Mouse (Mus musculus) intestine, postnatal 0 days (tissue): Measurements from ENCODE around the gene Mast4. TPM values are rescaled to one million over a fixed set of nuclear protein-coding genes. Genes with fewer than 3 reads are reported as not detected.

Experiments
- ATAC-seq: fragments of 200-750 bp; cut with Nextera tagmentation; 2 replicates; pipeline ENCODE4 v1.8.0; 2017; ENCODE audit warnings: mild to moderate bottlenecking, moderate TSS enrichment, moderate library complexity
- H3K27ac ChIP-seq: fragments of 300-500 bp; sonication (generic); 2 replicates; pipeline ENCODE4 v1.5.1; 2014; ENCODE audit warnings: mild to moderate bottlenecking, low read depth, low read length, moderate library complexity
- H3K27me3 ChIP-seq: fragments of 300-500 bp; sonication (generic); replicated peaks from 2 replicates; pipeline ENCODE4 v1.6.1; 2014; ENCODE audit warnings: low read length, mixed read lengths; ENCODE audit not compliant: control insufficient read depth, insufficient read depth
- H3K36me3 ChIP-seq: fragments of 300-500 bp; sonication (generic); 2 replicates; pipeline ENCODE4 v1.6.1; 2014; ENCODE audit warnings: mild to moderate bottlenecking, moderate library complexity; ENCODE audit not compliant: control insufficient read depth, insufficient read depth
- H3K4me1 ChIP-seq: fragments of 300-500 bp; sonication (generic); replicated peaks from 2 replicates; pipeline ENCODE4 v1.6.1; 2014; ENCODE audit warnings: antibody characterized with exemption, low read length, mixed read lengths; ENCODE audit not compliant: control insufficient read depth, insufficient read depth
- H3K4me2 ChIP-seq: fragments of 300-500 bp; sonication (generic); replicated peaks from 2 replicates; pipeline ENCODE4 v1.6.1; 2014; ENCODE audit warnings: low read depth, mild to moderate bottlenecking, moderate library complexity
- H3K4me3 ChIP-seq: fragments of 300-500 bp; sonication (generic); 2 replicates; pipeline ENCODE4 v1.5.1; 2014; ENCODE audit warnings: low read depth, low read length
- H3K9ac ChIP-seq: fragments of 300-500 bp; sonication (generic); 2 replicates; pipeline ENCODE4 v1.6.1; 2014; ENCODE audit warnings: mild to moderate bottlenecking, low read depth, low read length
- H3K9me3 ChIP-seq: fragments of 300-500 bp; sonication (generic); 2 replicates; pipeline ENCODE4 v1.6.1; 2016; ENCODE audit warnings: mixed run types; ENCODE audit not compliant: control insufficient read depth
- CTCF ChIP-seq: sonication (generic); IDR thresholded peaks from 2 replicates; pipeline ENCODE4 v1.5.1; 2016; ENCODE audit warnings: low read depth, mild to moderate bottlenecking, control low read depth, antibody characterized with exemption, moderate library complexity
- WGBS: fragments of 180-500 bp; shearing (Covaris S2); extraction: QIAGEN DNeasy Blood & Tissue Kit; methylation state at CpG from one replicate; pipeline ENCODE4 v1.1.7; 2014; 5-methylcytosine and 5-hydroxymethylcytosine counted together
- polyA plus RNA-seq: library from polyadenylated mRNA; unstranded; fragments of >200 nt; fragmentation: Nextera tagmentation; extraction: Ambion mirVana; gene quantifications from 2 replicates; pipeline ENCODE4 v1.2.1, GENCODE M21; 2015

Mast4 gene
- polyA plus RNA-seq, 1 experiment from 2014 or later: 6.1 TPM

DNA sequence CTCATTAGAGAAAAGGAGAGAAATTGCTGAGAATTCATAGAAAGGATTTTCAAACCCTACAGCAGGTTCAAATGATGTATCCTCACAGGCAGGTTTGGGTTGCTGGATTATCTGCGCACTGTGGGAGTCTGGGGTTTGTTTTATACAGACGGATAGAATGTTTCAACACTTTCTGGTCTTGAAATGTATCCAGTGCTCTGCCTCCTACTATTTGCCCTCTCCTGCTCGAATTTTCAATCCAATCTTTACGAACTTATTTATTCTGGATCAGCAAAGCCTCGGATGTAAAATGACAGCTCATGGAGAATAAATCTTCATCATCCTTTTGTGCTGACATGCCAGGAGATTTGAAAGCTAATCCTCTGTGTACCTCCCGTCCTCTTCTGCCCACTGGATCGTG is 281.6 kb downstream of the Mast4 start:
- 58% methylated on average over 7 of the region's 7 CpGs for WGBS

DNA sequence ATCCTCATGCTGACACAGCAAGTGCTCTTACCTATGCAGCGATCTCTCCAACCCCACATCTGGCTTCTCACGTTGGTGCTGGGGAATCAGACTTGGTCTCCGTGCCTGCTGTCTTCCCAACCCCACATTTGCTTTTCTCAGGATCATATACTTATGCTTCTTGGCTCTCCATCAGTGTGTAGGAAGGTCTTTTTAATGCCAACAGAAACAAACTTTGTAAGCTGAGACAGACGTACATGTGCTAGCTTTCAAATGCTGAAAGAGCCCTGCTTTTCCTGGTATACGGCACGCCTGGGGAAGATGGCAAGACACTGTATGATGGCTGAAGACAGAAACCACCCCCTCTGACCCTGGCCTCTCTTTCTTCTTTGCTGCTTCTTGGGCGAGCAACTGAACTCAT is 285.3 kb downstream of the Mast4 start:
- no peak overlapping the region for H3K4me2 ChIP-seq
- H3K36me3 ChIP-seq: no peaks in the 10 kb centered on the region
- no peaks in the 10 kb centered on the region for H3K27me3 ChIP-seq
- no peak overlapping the region for H3K4me3 ChIP-seq
- no peak for ATAC-seq
- no peak overlapping the region for H3K27ac ChIP-seq
- no peaks in the 10 kb centered on the region for H3K4me1 ChIP-seq
- no peak overlapping the region for H3K9ac ChIP-seq
- TF ChIP-seq CTCF: no peak
- no peaks in the 10 kb centered on the region for H3K9me3 ChIP-seq
- 85% methylated on average over 7 of the region's 7 CpGs for WGBS

More for the DNA sequence above, 281.6 kb downstream of the Mast4 start:
- Histone ChIP-seq H3K4me2 (no peak overlapping the region), H3K27me3 (no peaks in the 10 kb centered on the region), H3K4me3 (no peak overlapping the region), H3K27ac (no peak overlapping the region), H3K4me1 (no peaks in the 10 kb centered on the region), H3K36me3 (no peaks in the 10 kb centered on the region), H3K9me3 (no peaks in the 10 kb centered on the region), H3K9ac (no peak overlapping the region)
- TF ChIP-seq CTCF: no peak
- ATAC-seq: no peak

DNA sequence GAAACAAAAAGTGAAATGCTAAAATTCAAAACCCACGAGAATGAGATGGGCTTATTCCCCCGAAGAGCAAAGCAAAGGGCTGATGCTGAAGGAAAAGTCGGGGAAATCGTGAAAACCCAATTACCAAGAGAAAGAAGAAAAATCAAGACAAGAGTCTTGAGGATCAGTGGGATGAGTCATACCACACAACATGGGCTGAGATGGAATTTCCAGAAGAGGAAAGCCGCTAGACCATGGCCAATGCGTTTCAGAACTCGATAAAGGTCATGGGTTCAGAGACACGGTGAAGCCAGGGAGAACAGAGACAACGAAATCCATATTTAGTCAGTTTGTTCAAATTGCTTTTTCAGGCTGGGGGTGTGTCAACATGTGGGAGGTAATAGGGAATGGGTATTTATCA is 290.6 kb downstream of the Mast4 start:
- Histone ChIP-seq H3K4me1 (no peaks in the 10 kb centered on the region), H3K36me3 (no peaks in the 10 kb centered on the region), H3K27ac (no peak overlapping the region), H3K27me3 (no peaks in the 10 kb centered on the region), H3K9ac (no peak overlapping the region), H3K4me2 (no peak overlapping the region), H3K4me3 (no peak overlapping the region), H3K9me3 (no peaks in the 10 kb centered on the region)
- ATAC-seq: no peak
- no peak for TF ChIP-seq CTCF
- WGBS: 95% methylated on average over 9 of the region's 9 CpGs

- H3K9me3 ChIP-seq: no peaks in the 10 kb centered on the region
- no peak for TF ChIP-seq CTCF
- no peak overlapping the region for H3K9ac ChIP-seq
- ATAC-seq: no peak
- WGBS: 89% methylated on average over 4 of the region's 4 CpGs
- H3K27ac ChIP-seq: no peak overlapping the region
- no peaks in the 10 kb centered on the region for H3K27me3 ChIP-seq
- no peak overlapping the region for H3K4me2 ChIP-seq
- H3K4me3 ChIP-seq: no peak overlapping the region
- H3K4me1 ChIP-seq: no peaks in the 10 kb centered on the region
- no peaks in the 10 kb centered on the region for H3K36me3 ChIP-seq
Measured at GRCm38 (mm10) chr13:103043011-103043410, 291.3 kb downstream of the Mast4 start.

DNA sequence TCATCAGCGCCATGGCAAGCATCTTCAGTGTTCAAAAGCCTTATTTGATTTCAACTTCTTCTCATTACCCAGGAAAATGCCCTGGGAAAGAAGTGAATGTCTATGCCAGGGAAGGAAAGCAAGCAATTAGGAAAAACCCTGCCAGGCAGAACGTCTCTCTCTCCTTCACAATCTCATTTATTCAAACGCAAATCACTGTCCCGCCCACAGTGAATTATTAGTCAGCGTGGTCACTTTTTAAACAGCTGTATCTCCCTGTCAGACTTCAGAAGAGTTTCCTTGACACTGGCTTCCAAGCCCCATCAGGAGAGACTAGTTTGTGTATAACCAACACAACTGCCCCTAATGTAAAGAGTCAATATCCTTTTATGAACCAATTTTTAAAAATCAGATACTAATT is 296.8 kb downstream of the Mast4 start:
- no peaks in the 10 kb centered on the region for H3K9me3 ChIP-seq
- H3K4me1 ChIP-seq: no peaks in the 10 kb centered on the region
- no peaks in the 10 kb centered on the region for H3K36me3 ChIP-seq
- no peaks in the 10 kb centered on the region for H3K27me3 ChIP-seq
- H3K27ac ChIP-seq: no peak overlapping the region
- no peak for ATAC-seq
- no peak overlapping the region for H3K9ac ChIP-seq
- TF ChIP-seq CTCF: no peak
- H3K4me3 ChIP-seq: no peak overlapping the region
- H3K4me2 ChIP-seq: no peak overlapping the region
- 38% methylated on average over 5 of the region's 5 CpGs for WGBS

DNA sequence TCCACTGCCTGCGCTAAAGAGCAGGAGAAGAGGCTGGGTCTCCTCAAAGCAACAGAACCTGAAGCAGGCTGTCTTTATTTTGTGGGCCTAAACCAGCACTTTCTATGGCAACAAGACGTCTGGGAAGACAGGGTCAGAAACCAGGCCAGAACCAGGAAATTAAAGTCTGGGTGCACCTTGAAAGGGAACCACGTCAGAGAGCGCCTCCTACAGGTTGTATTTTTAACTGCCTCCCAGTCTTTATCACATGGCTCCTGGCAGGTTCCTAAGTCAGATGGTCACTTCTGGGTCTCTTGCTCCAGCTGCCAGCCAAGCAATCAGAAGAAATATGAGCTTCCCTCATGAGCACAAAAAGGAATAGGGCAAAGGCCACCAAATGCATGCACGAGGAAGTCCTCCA is 304.9 kb downstream of the Mast4 start:
- Histone ChIP-seq H3K27me3 (no peaks in the 10 kb centered on the region), H3K4me1 (no peaks in the 10 kb centered on the region), H3K9ac (no peak overlapping the region), H3K9me3 (no peaks in the 10 kb centered on the region), H3K36me3 (no peaks in the 10 kb centered on the region), H3K4me3 (no peak overlapping the region), H3K27ac (no peak overlapping the region), H3K4me2 (no peak overlapping the region)
- 91% methylated on average over 5 of the region's 5 CpGs for WGBS
- no peak for TF ChIP-seq CTCF
- no peak for ATAC-seq

DNA sequence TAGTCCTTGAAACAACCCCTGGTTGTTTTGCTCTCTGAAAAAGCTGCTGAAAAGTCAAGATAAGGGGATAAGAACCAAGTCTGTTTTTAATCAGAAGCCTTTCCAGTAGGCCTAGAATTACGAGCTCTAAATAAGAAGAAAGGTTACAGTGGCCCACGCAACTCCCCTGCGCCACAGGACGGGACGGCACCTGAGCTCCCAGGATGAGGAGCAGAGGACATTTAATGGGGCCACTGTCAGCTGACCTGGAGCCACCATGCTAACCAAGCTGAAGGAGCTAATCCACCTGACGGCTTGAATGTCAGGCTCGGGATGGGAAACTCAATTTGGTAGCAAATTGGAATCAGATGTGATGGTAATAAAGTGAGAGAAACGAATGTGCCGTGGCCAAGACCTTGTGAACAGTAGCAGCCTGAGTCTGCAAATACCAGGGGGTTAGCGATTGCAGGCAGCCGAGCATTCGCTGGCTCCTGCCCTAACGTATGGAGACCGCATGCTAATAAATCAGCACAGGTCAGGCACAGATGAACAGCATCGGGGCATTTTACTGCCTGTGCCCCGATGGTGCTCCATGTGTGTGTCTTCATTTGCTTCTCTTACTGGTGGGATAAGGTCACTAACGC is 306.7 kb downstream of the Mast4 start:
- 69% methylated on average over 17 of the region's 17 CpGs for WGBS
- no peak for TF ChIP-seq CTCF
- Histone ChIP-seq H3K4me3 (no peak overlapping the region), H3K9ac (no peak overlapping the region), H3K36me3 (no peaks in the 10 kb centered on the region), H3K27ac (no peak overlapping the region), H3K4me2 (no peak overlapping the region), H3K4me1 (no peaks in the 10 kb centered on the region), H3K27me3 (no peaks in the 10 kb centered on the region), H3K9me3 (no peaks in the 10 kb centered on the region)
- ATAC-seq: no peak
